Mouse (Mus musculus): ENCODE measurements around the gene Utp15.

Gene Utp15

GRCm38 (mm10) chr13:98249594-98249993 lies 13.2 kb downstream of the Utp15 start:
- DNase-seq (ENCODE audit: low spot score in 2 of 2), result no peak

- no peak for DNase-seq (ENCODE audit: low spot score in 2 of 2)
Measured at GRCm38 (mm10) chr13:98245386-98245785, 17.5 kb downstream of the Utp15 start.

- DNase-seq (ENCODE audit: low spot score in 2 of 2), result no peak
Measured at GRCm38 (mm10) chr13:98244571-98245350, 18.1 kb downstream of the Utp15 start.

GRCm38 (mm10) chr13:98241531-98242282 lies 21.1 kb downstream of the Utp15 start:
- DNase-seq (ENCODE audit: low spot score in 2 of 2), result no peak

GRCm38 (mm10) chr13:98239978-98240641 lies 22.7 kb downstream of the Utp15 start:
- peak in 1 of 2 experiments; percentile 86 for DNase-seq (ENCODE audit: low spot score in 2 of 2)

- no peak for DNase-seq (ENCODE audit: low spot score in 2 of 2)
Measured at GRCm38 (mm10) chr13:98235451-98235850, 27.4 kb downstream of the Utp15 start.

GRCm38 (mm10) chr13:98230511-98230910 lies 32.3 kb downstream of the Utp15 start:
- DNase-seq (ENCODE audit: low spot score in 2 of 2), result no peak

GRCm38 (mm10) chr13:98226225-98226624 lies 36.6 kb downstream of the Utp15 start:
- no peak for DNase-seq (ENCODE audit: low spot score in 2 of 2)

- no peak for DNase-seq (ENCODE audit: low spot score in 2 of 2)
Measured at GRCm38 (mm10) chr13:98222848-98223247, 40.0 kb downstream of the Utp15 start.

- no peak for DNase-seq (ENCODE audit: low spot score in 2 of 2)
Measured at GRCm38 (mm10) chr13:98210137-98210536, 52.7 kb downstream of the Utp15 start.

- DNase-seq (ENCODE audit: low spot score in 2 of 2), result no peak
Measured at GRCm38 (mm10) chr13:98208842-98209241, 54.0 kb downstream of the Utp15 start.

- no peak for DNase-seq (ENCODE audit: low spot score in 2 of 2)
Measured at GRCm38 (mm10) chr13:98206546-98206870, 56.3 kb downstream of the Utp15 start.

GRCm38 (mm10) chr13:98205771-98206545 lies 56.9 kb downstream of the Utp15 start, which contains the start of gene Arhgef28:
TSS of gene Arhgef28 (minus strand) at chr13:98206439.
- peak in 1 of 2 experiments; percentile 53 for DNase-seq (ENCODE audit: low spot score in 2 of 2)

- DNase-seq (ENCODE audit: low spot score in 2 of 2), result no peak
Measured at GRCm38 (mm10) chr13:98205111-98205510, 57.7 kb downstream of the Utp15 start.

- DNase-seq (ENCODE audit: low spot score in 2 of 2), result no peak
Measured at GRCm38 (mm10) chr13:98204371-98204770, 58.5 kb downstream of the Utp15 start.

- no peak for DNase-seq (ENCODE audit: low spot score in 2 of 2)
Measured at GRCm38 (mm10) chr13:98201436-98201835, 61.4 kb downstream of the Utp15 start.
